Mouse (Mus musculus) telencephalon, adult 2 months (tissue): ENCODE data around the gene Lrrc57.
"Not testable (repeated sequence)": the region's sequence is repeated elsewhere in the genome, so short reads cannot be mapped to it uniquely, and the experiment has no call there.

Experiments used
- DNase-seq: peaks from one replicate; pipeline ENCODE4 v3.0.0-alpha.2; 2011; ENCODE audit warnings: low read depth, low spot score

Gene Lrrc57

GRCm38 (mm10) chr2:120606021-120606690 is 3.2 kb downstream of the Lrrc57 start:
- DNase-seq: peak; percentile 74

- DNase-seq: no peak
Observed at GRCm38 (mm10) chr2:120599506-120599905, 9.8 kb downstream of the Lrrc57 start.

- peak; percentile 67 for DNase-seq
Observed at GRCm38 (mm10) chr2:120597734-120598133, 11.6 kb downstream of the Lrrc57 start.

- DNase-seq: no peak
Observed at GRCm38 (mm10) chr2:120592227-120592626, 17.1 kb downstream of the Lrrc57 start.

- DNase-seq: peak; percentile 91
Observed at GRCm38 (mm10) chr2:120589759-120590158, 19.6 kb downstream of the Lrrc57 start.

- no peak for DNase-seq
Observed at GRCm38 (mm10) chr2:120578286-120578685, 31.0 kb downstream of the Lrrc57 start.

GRCm38 (mm10) chr2:120577799-120578198 is 31.5 kb downstream of the Lrrc57 start:
- no peak for DNase-seq

- DNase-seq: no peak
Observed at GRCm38 (mm10) chr2:120575978-120576377, 33.3 kb downstream of the Lrrc57 start.

- no peak for DNase-seq
Observed at GRCm38 (mm10) chr2:120575121-120575520, 34.2 kb downstream of the Lrrc57 start.

- DNase-seq: not testable (repeated sequence)
Observed at GRCm38 (mm10) chr2:120572161-120572560, 37.2 kb downstream of the Lrrc57 start.

- no peak for DNase-seq
Observed at GRCm38 (mm10) chr2:120571081-120571480, 38.2 kb downstream of the Lrrc57 start.

GRCm38 (mm10) chr2:120567798-120568320 is 41.5 kb downstream of the Lrrc57 start:
- DNase-seq: no peak

- peak; percentile 89 for DNase-seq
Observed at GRCm38 (mm10) chr2:120566886-120567797, 42.2 kb downstream of the Lrrc57 start, which contains the start of gene Snap23. Gene Snap23 (plus strand): TSS chr2:120567671.

GRCm38 (mm10) chr2:120565363-120565762 is 44.0 kb downstream of the Lrrc57 start:
- DNase-seq: no peak

GRCm38 (mm10) chr2:120564548-120565188 is 44.7 kb downstream of the Lrrc57 start:
- not testable (repeated sequence) for DNase-seq

- DNase-seq: peak; percentile 89
Observed at GRCm38 (mm10) chr2:120563235-120563990, 45.9 kb downstream of the Lrrc57 start, which contains the start of gene Zfp106. Gene Zfp106 (minus strand): TSS chr2:120563843.

GRCm38 (mm10) chr2:120562859-120563234 is 46.5 kb downstream of the Lrrc57 start:
- no peak for DNase-seq

GRCm38 (mm10) chr2:120561524-120561923 is 47.8 kb downstream of the Lrrc57 start:
- DNase-seq: no peak

GRCm38 (mm10) chr2:120558813-120559212 is 50.5 kb downstream of the Lrrc57 start:
- no peak for DNase-seq

- DNase-seq: no peak
Observed at GRCm38 (mm10) chr2:120556868-120557267, 52.5 kb downstream of the Lrrc57 start.
